Mouse (Mus musculus) urinary bladder, postnatal 36 days (tissue): Measurements from ENCODE around the gene Ddx47.

ENCODE experiments used
- DNase-seq, 2 experiments: peaks; one replicate each; pipeline ENCODE4 v3.0.0; 2022; ENCODE audit warnings: low spot score in 2 of 2, mixed read lengths in 1 of 2

Gene Ddx47

GRCm38 (mm10) chr6:135011048-135011733 lies at the start of gene Ddx47:
Ddx47 (plus strand) TSS chr6:135011612.
- peak; percentile 91 to 95 for DNase-seq

GRCm38 (mm10) chr6:134961858-134962517 lies 49.4 kb upstream of the Ddx47 start:
- no peak for DNase-seq

DNA sequence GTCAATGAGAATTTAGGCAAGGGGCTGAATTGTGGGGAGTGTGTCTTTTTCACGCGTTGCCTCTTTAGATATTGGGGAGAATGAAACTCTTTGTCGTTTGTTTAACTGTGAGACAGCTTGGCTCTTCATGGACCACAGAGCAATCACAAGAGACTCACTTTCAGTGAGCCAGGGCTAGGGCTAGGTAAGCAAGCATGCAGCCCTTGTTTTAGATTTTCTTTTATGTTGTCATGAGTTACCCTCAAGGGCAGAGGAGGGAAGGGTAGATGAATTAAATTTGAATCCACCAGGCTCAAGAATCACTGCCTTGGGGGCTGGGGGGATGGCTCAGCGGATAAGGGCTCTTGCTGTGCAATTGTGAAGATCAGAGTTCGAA lies 48.9 kb upstream of the Ddx47 start:
- DNase-seq, result no peak

DNA sequence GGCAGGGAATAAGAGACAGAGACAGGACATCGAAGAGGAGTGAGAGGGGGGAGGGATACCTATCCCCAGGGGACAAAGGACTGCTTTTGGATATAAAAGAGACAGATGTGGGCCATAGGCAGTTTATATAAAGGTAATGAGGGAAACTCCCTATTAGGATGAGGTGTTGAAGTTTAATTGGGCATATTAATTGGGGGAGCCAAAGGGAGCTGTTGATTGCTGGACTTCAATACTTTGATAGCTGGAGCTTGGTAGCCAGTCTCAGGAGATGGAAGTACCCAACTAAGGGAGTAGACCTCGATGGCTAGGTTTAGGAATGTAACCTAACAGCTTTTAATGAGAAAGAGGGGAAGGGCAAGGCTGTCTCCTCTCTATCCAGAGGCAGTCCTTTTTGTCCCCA lies 47.5 kb upstream of the Ddx47 start:
- DNase-seq, result no peak

- DNase-seq, result no peak
Observed at GRCm38 (mm10) chr6:134966681-134967080, 44.7 kb upstream of the Ddx47 start.

DNA sequence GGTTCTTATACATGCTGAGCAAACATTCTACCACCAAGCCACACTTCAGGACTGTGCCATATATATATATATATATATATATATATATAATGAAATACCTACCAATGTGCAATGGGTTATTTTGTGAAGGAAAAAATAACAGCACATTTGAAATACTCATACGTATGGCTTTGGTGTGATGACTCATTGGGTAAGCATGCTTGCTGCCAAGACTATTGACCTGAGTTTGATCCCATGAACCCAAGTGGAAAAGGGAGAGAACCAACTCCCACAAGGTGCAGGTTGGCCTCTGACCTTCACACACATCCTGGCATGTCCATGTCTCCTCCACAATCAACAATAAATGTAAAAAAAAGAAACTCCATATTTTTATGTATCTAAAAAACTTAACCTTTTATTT lies 43.1 kb upstream of the Ddx47 start:
- DNase-seq, result no peak

DNA sequence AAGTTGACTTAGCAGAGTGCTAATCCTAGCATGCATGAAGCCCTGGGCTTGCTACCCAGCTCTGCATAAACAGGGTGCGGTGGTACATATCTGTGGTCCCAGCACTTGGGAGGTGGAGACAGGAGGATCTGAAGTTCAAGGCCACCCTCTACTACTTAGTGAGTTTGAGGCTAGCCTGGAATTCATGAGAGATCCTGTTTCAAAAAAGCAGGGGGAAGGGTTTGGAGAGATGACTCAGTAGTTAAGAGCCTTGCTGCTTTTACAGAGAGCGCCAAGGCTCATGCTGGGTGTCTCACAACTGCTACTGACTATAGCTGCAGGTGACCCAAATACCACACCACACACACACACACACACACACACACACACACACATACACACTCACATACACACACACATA lies 41.9 kb upstream of the Ddx47 start:
- no peak for DNase-seq

- DNase-seq, result no peak
Observed at GRCm38 (mm10) chr6:134972096-134972495, 39.3 kb upstream of the Ddx47 start.

- no peak for DNase-seq
Observed at GRCm38 (mm10) chr6:134976628-134977027, 34.8 kb upstream of the Ddx47 start.

GRCm38 (mm10) chr6:134981231-134982062 lies 30.0 kb upstream of the Ddx47 start, which contains the start of gene Apold1:
Apold1 (plus strand) TSS chr6:134981718.
- peak in 1 of 2 experiments; percentile 16 for DNase-seq

GRCm38 (mm10) chr6:134983529-134984370 lies 27.7 kb upstream of the Ddx47 start:
- peak; percentile 77 to 89 for DNase-seq

DNA sequence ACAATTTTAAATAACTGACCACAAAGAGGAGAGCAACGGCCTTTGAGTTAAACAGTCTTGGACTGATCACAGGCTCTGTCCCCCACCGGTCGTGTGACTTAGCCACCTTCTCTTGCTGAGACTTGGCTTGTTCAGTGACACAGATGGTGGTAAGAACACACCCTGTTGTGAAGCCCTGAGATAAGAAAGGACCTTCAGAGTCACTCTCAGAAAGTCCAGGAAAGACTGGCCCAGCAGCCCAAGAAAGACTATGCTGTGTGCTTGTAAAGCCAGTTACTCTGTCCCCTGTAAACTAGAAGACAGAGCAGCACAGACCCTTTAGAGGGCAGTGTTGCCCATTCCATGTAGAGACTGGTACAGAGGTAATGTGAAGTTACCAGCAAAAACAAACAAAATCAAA lies 26.7 kb upstream of the Ddx47 start:
- no peak for DNase-seq

DNA sequence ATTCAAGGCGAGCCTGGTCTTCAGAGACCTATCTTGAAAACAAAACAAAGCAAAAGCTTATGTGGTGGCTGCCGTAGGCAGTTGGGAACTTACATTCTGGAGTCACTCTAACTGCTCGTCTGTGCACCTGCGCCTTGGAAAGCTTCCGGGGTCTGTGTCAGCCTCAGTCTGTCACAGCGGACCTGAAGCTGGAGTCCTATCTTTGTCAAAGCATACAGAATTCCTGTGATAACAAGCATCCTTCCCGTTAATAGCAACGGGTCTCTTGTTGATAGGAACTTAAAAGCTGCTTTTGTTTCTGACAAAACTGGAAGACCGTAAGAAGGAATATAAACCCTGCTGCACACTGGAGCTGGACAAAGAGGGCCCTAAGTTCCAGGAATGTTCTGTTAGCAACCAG lies 23.0 kb upstream of the Ddx47 start:
- no peak for DNase-seq

DNA sequence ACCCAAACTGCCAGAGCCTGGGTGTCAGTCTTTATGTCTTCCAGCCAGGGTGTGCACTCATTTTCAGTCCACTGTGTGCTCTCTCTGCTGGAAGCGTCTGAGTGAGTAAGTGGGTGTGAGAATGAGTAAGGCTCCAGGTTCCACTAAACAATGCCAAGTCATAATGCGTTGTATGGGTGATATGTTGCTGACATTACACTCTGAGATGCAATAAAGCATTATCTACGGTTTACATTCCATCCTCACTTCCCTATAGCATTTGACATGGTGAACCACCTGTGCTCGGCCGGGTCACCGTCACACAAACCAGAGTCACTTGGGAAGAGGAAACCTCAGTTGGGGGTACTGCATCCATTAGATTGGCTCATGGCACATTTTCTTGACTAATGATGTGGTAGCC lies 20.7 kb upstream of the Ddx47 start:
- DNase-seq, result no peak

GRCm38 (mm10) chr6:134994031-134994651 lies 17.3 kb upstream of the Ddx47 start:
- DNase-seq, result no peak

GRCm38 (mm10) chr6:134994985-134995384 lies 16.4 kb upstream of the Ddx47 start:
- DNase-seq, result no peak

GRCm38 (mm10) chr6:134996918-134997317 lies 14.5 kb upstream of the Ddx47 start:
- DNase-seq, result no peak

DNA sequence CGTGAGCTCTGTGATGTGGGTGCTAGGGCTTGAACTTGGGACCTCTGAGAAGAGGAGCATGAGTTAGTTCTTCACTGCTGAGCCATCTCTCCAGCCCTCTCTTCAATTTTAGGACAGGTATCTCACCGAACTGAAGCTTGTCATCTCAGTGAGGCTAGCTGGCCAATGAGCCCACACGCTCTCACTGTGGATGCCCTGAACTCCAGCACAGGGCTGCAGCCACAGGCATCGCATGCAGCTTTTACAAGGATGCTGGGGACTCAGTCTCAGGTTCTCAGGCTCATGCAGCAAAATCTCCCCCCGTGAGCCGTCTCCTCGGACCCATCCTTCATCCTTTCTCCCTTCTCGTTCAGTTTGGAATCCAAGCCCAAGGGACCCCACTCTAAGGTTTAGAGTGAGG lies 13.3 kb upstream of the Ddx47 start:
- DNase-seq, result no peak

GRCm38 (mm10) chr6:134998781-134999180 lies 12.6 kb upstream of the Ddx47 start:
- no peak for DNase-seq

DNA sequence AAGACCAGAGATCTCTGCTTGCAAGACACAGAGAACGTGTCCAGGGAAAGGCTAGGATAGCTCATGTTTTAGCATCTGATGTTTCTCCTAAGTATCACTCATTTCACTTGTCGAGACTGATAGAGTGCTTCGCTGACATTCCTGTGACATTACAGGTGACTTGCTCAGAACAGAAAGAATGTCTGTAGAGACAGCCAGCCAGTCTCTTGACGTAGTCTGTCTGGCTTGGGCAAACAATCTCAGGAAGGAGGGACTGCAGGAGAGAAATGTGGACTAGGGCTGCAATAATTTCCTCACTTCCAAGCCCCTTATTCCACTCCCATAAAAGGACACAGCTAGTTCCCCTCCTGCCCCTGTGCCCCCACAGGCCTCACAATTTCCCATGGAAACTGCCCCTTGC lies 11.1 kb upstream of the Ddx47 start:
- DNase-seq, result no peak

- DNase-seq, result no peak
Observed at GRCm38 (mm10) chr6:135001991-135002390, 9.4 kb upstream of the Ddx47 start.
